Mouse (Mus musculus) heart, postnatal 0 days (tissue): Measurements from ENCODE around the gene Bnip3.

ENCODE experiments used
- CTCF ChIP-seq: IDR thresholded peaks from 2 replicates; pipeline ENCODE4 v1.5.1; 2016; ENCODE audit warnings: antibody characterized with exemption, control low read depth, low read depth
- EP300 ChIP-seq: IDR thresholded peaks from 2 replicates; pipeline ENCODE4 v1.6.1; 2016; ENCODE audit warnings: antibody characterized with exemption, low read depth

DNA sequence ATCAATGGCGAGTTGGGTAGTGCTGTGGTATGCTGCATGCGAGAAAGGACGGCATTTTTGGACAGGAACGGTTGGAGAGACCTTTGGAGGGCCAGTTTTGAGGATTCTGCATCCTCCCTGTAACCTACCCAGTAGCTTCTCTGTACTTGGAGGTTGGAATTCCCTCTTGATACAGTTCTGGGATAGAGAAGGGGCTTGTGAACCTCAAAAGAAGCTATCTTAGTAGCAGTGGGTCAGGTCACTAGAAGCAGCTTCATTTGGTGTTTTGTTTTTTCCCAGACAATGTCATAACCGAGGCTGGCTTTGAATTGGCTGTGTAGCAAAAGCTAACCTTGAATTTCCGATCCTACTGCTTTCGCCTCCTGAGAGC, 859 bp upstream of the Bnip3 start:
- no peak for TF ChIP-seq CTCF
- TF ChIP-seq EP300: no peak
